Mouse (Mus musculus) neural tube, embryonic 12.5 days (tissue): ENCODE data around the gene Mpv17. TPM values are rescaled to one million over a fixed set of nuclear protein-coding genes. Genes with fewer than 3 reads are reported as not detected.
A peak's percentile ranks its signal among the peaks of the same experiment; 100 is the strongest.

ENCODE experiments used
- ATAC-seq: fragments of 200-750 bp; cut with Nextera tagmentation; 2 replicates; pipeline ENCODE4 v1.8.0; 2017; ENCODE audit warnings: low read depth, mild to moderate bottlenecking, moderate TSS enrichment, moderate library complexity; ENCODE audit not compliant: low FRiP score
- H3K27ac ChIP-seq: fragments of 300-500 bp; sonication (generic); 2 replicates; pipeline ENCODE4 v1.5.1; 2016
- H3K27me3 ChIP-seq: fragments of 300-500 bp; sonication (generic); replicated peaks from 2 replicates; pipeline ENCODE4 v1.6.1; 2016; ENCODE audit warnings: mild to moderate bottlenecking
- H3K36me3 ChIP-seq: fragments of 300-500 bp; sonication (generic); 2 replicates; pipeline ENCODE4 v1.6.1; 2016; ENCODE audit warnings: mild to moderate bottlenecking
- H3K4me1 ChIP-seq: fragments of 300-500 bp; sonication (generic); 2 replicates; pipeline ENCODE4 v1.6.1; 2016
- H3K4me2 ChIP-seq: fragments of 300-500 bp; sonication (generic); replicated peaks from 2 replicates; pipeline ENCODE4 v1.6.1; 2016; ENCODE audit warnings: mild to moderate bottlenecking
- H3K4me3 ChIP-seq: fragments of 300-500 bp; sonication (generic); 2 replicates; pipeline ENCODE4 v1.5.1; 2016
- H3K9ac ChIP-seq: fragments of 300-500 bp; sonication (generic); 2 replicates; pipeline ENCODE4 v1.6.1; 2016; ENCODE audit warnings: mild to moderate bottlenecking
- H3K9me3 ChIP-seq: fragments of 300-500 bp; sonication (generic); 2 replicates; pipeline ENCODE4 v1.6.1; 2016; ENCODE audit warnings: mild to moderate bottlenecking
- WGBS: fragments of 180-500 bp; shearing (Covaris S2); methylation state at CpG from one replicate; pipeline ENCODE4 v1.1.7; 2016; 5-methylcytosine and 5-hydroxymethylcytosine counted together
- polyA plus RNA-seq: library from polyadenylated mRNA; unstranded; fragments of >200 nt; fragmentation: Nextera tagmentation; extraction: Ambion mirVana; gene quantifications from 2 replicates; pipeline ENCODE4 v1.2.1, GENCODE M21; 2016

Gene Mpv17
- polyA plus RNA-seq, 1 experiment from 2014 or later: 50.3 TPM

DNA sequence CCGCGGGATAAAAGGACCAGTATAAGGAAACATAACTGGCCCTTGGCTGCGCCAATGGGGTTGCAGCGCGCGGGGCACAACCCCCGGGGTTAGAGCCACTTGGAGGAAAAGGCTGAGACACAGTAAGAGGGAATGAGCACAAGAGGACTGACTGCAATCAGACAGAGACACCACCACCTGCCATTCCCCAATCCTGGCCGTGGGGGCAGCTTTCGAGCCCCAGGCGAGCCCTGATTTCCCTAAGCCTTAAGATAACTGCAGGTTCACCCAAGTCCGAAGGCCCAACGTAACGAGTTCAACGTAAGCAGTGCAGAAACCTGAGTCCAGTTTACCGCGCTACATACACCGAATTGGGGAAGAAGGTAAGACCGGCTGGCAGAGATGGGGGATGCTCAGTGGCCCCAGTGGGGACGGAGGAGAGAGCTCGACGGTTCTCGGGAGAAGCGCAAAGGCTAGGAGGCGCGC is 25.3 kb upstream of the Mpv17 start:
- WGBS: under 1% methylated on average over 25 of the region's 25 CpGs
- ATAC-seq: peak; percentile 14; the same call in 1 of the 2 replicates

DNA sequence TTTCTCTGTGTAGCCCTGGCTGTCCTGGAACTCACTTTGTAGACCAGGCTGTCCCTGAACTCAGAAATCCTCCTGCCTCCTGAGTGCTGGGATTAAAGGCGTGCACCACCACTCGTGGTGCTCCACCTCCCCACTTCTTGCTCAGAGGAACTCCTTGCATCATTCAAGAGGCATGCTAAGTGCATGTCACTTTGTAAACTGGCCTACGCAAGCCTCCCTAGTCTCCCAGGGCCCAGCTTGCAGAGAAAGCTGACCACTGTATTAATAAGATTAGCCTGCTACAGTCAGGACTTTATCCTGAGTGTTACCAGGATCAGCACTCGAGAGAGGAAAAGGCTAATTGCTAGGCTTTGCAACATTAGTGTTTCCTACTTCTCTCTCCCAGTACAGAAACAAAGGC is 14.6 kb upstream of the Mpv17 start:
- no peak overlapping the region for H3K4me2 ChIP-seq
- ATAC-seq: no peak
- H3K27me3 ChIP-seq: no peaks in the 10 kb centered on the region
- H3K36me3 ChIP-seq: peaks cover 91% of the 10 kb centered on the region
- H3K4me1 ChIP-seq: no peaks in the 10 kb centered on the region
- H3K27ac ChIP-seq: no peak overlapping the region
- no peak overlapping the region for H3K9ac ChIP-seq
- no peaks in the 10 kb centered on the region for H3K9me3 ChIP-seq
- 92% methylated on average over 4 of the region's 4 CpGs for WGBS
- no peak overlapping the region for H3K4me3 ChIP-seq

More for the DNA sequence above, 25.3 kb upstream of the Mpv17 start:
- peaks cover 5% of the 10 kb centered on the region for H3K36me3 ChIP-seq
- peak overlapping the region; percentile 75; the same call in 1 of the 2 replicates for H3K27ac ChIP-seq
- peak overlapping the region; percentile 78 for H3K9ac ChIP-seq
- H3K27me3 ChIP-seq: no peaks in the 10 kb centered on the region
- H3K4me1 ChIP-seq: peaks cover 6% of the 10 kb centered on the region; the same call in 1 of the 2 replicates
- H3K4me2 ChIP-seq: peak overlapping the region; percentile 93
- peak overlapping the region; percentile 73 for H3K4me3 ChIP-seq
- H3K9me3 ChIP-seq: no peaks in the 10 kb centered on the region

DNA sequence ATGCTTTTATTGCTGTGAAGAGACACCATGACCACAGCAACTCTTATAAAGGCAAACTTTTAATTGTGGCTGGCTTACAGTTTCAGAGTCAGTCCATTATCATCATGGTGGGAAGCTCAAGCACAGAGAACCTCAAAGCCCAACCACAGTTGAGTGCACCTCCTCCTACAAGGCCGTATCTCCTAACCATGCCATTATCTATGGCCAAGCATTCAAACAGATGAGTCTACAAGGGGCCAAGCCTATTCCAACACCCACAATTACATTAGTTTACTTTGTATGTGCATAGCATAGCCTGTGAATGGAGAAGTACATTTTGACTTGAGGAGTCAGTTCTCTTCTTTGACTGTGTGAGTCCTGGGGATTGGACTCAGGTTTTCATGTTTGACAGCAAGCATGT is 10.8 kb upstream of the Mpv17 start:
- no peak overlapping the region for H3K27ac ChIP-seq
- no peak overlapping the region for H3K4me3 ChIP-seq
- no peaks in the 10 kb centered on the region for H3K27me3 ChIP-seq
- H3K36me3 ChIP-seq: peaks cover 85% of the 10 kb centered on the region
- 91% methylated on average over 1 of the region's 1 CpGs for WGBS
- no peaks in the 10 kb centered on the region for H3K9me3 ChIP-seq
- no peak overlapping the region for H3K4me2 ChIP-seq
- H3K4me1 ChIP-seq: no peaks in the 10 kb centered on the region
- no peak for ATAC-seq
- no peak overlapping the region for H3K9ac ChIP-seq

- Histone ChIP-seq H3K9me3 (no peaks in the 10 kb centered on the region), H3K4me1 (no peaks in the 10 kb centered on the region), H3K27ac (no peak overlapping the region), H3K4me2 (no peak overlapping the region), H3K9ac (no peak overlapping the region), H3K36me3 (peaks cover 87% of the 10 kb centered on the region), H3K4me3 (no peak overlapping the region), H3K27me3 (no peaks in the 10 kb centered on the region)
- no peak for ATAC-seq
Observed at GRCm38 (mm10) chr5:31162462-31162861, 8.4 kb upstream of the Mpv17 start.

- Histone ChIP-seq H3K36me3 (peaks cover 35% of the 10 kb centered on the region), H3K4me1 (peaks cover 13% of the 10 kb centered on the region), H3K9me3 (no peaks in the 10 kb centered on the region), H3K4me3 (peak overlapping the region; percentile 66), H3K4me2 (peak overlapping the region; percentile 80), H3K27me3 (no peaks in the 10 kb centered on the region), H3K9ac (peak overlapping the region; percentile 59), H3K27ac (no peak overlapping the region)
- WGBS: 43% methylated on average over 6 of the region's 6 CpGs
- ATAC-seq: peak; percentile 43
Observed at GRCm38 (mm10) chr5:31153516-31154151, 417 bp downstream of the Mpv17 start.

DNA sequence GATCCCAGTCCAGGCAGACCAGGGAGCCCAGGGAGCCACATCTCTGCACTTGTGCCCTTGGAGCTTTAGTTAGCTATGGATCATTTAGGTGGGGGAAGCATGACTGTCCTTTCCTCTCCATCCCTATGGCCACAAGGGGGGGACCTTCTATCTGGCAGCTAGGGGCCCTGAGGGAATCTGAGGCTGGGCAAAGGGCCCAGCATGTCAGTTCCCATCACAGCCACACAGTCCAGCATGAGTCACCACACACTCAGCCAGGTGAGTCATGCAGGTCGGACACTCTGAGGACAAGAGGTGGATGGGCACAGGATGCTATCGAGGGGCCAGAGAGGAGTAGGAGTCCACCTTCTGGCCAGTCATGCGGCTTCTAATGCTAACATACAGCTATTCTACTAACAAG is 2.3 kb downstream of the Mpv17 start:
- Histone ChIP-seq H3K9me3 (no peaks in the 10 kb centered on the region), H3K27me3 (no peaks in the 10 kb centered on the region), H3K4me3 (no peak overlapping the region), H3K36me3 (peaks cover 16% of the 10 kb centered on the region; the same call in 1 of the 2 replicates), H3K4me1 (peaks cover 13% of the 10 kb centered on the region), H3K4me2 (no peak overlapping the region), H3K27ac (no peak overlapping the region), H3K9ac (no peak overlapping the region)
- ATAC-seq: no peak
- WGBS: 96% methylated on average over 3 of the region's 3 CpGs

DNA sequence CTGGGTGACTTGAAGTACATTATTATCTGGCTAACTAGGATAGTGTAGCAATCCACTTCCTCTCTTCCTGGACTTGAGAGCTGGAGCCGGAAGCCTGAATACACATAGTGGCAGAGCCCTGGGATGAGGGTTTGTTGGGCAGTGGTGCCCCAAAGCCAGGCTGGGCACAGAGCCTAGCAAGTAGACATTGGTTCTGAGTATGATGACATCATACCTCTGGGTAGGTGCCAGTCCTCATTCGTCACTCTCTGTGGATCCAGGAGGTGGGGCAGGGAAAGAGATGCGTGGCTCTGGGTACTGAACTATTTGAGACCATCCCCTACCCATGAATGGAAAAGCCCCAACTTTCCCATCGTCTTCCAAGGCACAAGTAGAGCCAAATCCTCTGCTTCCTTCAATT is 4.3 kb downstream of the Mpv17 start:
- Histone ChIP-seq H3K4me1 (peaks cover 12% of the 10 kb centered on the region), H3K4me3 (no peak overlapping the region), H3K9me3 (no peaks in the 10 kb centered on the region), H3K27me3 (no peaks in the 10 kb centered on the region), H3K27ac (no peak overlapping the region), H3K4me2 (no peak overlapping the region), H3K36me3 (peaks cover 18% of the 10 kb centered on the region), H3K9ac (no peak overlapping the region)
- 84% methylated on average over 4 of the region's 4 CpGs for WGBS
- ATAC-seq: no peak

DNA sequence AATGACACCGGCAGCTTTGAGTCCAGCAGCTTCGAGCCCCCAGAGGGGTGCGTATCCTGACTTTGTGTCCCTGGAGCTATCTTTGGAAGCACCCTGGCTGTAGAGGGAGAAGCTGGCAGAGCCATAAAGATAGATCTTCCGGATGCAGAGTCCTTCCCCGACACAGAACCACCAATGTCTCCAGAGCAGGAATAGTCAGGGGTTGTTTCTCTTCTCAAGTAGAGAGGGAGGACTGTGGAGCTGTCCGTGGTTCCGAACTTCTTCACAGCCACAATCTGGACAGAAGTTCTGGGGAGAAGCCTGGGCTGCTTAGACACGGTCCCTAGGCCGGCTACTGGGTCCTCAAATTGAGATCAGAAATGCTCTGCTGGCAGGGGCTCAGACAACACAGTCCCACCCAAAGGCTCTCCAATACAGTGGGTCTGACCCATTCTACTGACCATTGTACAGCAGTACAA is 15.1 kb downstream of the Mpv17 start:
- Histone ChIP-seq H3K9ac (no peak overlapping the region), H3K9me3 (no peaks in the 10 kb centered on the region), H3K4me2 (peak overlapping the region; percentile 57; the same call in 1 of the 2 replicates), H3K4me1 (peaks cover 24% of the 10 kb centered on the region), H3K27me3 (peaks cover 59% of the 10 kb centered on the region), H3K4me3 (peak overlapping the region; percentile 10; the same call in 1 of the 2 replicates), H3K36me3 (peaks cover 15% of the 10 kb centered on the region), H3K27ac (no peak overlapping the region)
- no peak for ATAC-seq
- WGBS: 17% methylated on average over 9 of the region's 9 CpGs

DNA sequence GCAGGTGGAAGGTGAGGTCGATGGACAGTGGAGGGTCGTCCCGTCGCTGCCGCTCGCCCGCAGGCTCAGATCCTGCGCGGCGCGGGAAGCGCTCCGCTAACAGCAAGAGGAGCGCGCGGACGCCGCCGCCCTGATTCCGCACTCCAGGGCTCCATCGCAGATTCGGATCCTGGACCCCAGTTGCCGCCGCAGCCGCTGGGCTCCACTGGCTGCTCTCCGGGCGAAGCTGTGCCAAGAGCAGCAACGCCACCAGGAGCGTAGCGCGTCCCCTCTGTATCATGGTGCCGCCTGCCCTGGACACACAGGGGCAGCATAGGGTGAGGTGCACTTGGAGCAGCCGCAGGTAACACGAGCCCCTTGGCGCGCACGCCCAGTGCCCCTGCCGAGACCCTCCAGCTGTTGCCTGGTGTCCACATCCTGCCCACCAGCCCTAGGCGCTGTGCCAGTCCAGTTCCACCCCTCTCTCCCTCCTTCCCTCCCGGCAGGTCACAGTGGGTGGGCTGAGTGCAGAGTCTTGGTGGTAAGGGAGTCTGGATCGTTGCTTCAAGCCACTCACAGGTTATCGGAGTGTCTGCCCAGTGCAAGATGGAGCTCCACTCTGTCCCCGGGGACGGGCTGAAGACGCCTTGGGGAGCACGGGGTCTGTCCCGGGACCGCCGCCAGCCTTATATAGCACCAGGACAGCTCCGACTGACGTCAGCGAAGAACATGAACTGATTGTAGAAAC is 15.6 kb downstream of the Mpv17 start, which contains the start of gene Ucn:
Ucn (minus strand) TSS at position 589 of the 727 bp plus-strand sequence.
- ATAC-seq: no peak
- H3K4me2 ChIP-seq: peak within 1 kb of the TSS; percentile 57
- H3K27me3 ChIP-seq: peaks cover 62% of the 10 kb centered on the region
- no peak within 1 kb of the TSS for H3K9ac ChIP-seq
- no peak within 1 kb of the TSS for H3K27ac ChIP-seq
- H3K9me3 ChIP-seq: no peaks in the 10 kb centered on the region
- peaks cover 24% of the 10 kb centered on the region for H3K4me1 ChIP-seq
- under 1% methylated on average over 52 of the region's 52 CpGs for WGBS
- peaks cover 11% of the 10 kb centered on the region; the same call in 1 of the 2 replicates for H3K36me3 ChIP-seq
- H3K4me3 ChIP-seq: peak within 1 kb of the TSS; percentile 10; the same call in 1 of the 2 replicates

GRCm38 (mm10) chr5:31137658-31138057 is 16.4 kb downstream of the Mpv17 start:
- no peak for ATAC-seq
- peaks cover 24% of the 10 kb centered on the region for H3K4me1 ChIP-seq
- H3K36me3 ChIP-seq: peaks cover 8% of the 10 kb centered on the region; the same call in 1 of the 2 replicates
- H3K4me2 ChIP-seq: peak overlapping the region; percentile 57
- no peak overlapping the region for H3K4me3 ChIP-seq
- no peak overlapping the region for H3K27ac ChIP-seq
- WGBS: under 1% methylated on average over 13 of the region's 13 CpGs
- H3K27me3 ChIP-seq: peaks cover 62% of the 10 kb centered on the region
- no peak overlapping the region for H3K9ac ChIP-seq
- H3K9me3 ChIP-seq: no peaks in the 10 kb centered on the region

DNA sequence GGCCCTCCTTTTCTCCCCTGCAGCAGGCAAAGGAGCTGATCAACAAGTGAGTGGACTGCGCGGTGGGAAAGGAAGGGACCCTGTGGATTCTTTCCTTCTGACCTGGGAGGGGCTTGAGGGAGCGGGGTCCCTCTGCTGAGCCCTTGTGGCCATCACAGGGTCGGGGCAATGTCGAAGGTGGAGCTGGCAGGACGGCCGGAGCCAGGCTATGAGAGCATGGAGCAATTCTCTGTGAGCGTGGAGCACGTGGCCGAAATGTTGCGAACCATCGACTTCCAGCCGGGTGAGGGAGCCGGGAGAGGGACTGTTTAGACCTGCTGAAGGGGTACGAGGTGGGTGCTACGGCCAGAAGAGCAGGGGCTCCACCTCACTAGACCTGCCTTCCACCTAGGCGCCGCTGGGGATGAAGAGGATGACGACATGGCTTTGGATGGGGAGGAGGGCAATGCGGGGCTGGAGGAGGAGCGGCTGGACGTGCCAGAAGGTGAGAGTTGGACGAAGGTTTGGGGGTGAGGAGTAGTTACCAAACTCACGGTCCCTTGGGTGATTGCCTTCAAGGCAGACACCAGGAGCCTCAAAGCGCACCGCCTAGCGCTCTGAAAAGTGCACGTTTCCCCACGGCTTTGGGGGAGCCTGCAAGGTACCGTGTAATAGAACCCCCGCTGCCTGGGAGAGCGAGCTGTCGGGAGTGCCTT is 17.2 kb downstream of the Mpv17 start:
- no peak for ATAC-seq
- peaks cover 7% of the 10 kb centered on the region; the same call in 1 of the 2 replicates for H3K36me3 ChIP-seq
- peaks cover 24% of the 10 kb centered on the region for H3K4me1 ChIP-seq
- H3K27ac ChIP-seq: no peak overlapping the region
- H3K4me3 ChIP-seq: no peak overlapping the region
- no peaks in the 10 kb centered on the region for H3K9me3 ChIP-seq
- peak overlapping the region; percentile 57 for H3K4me2 ChIP-seq
- H3K27me3 ChIP-seq: peaks cover 62% of the 10 kb centered on the region
- H3K9ac ChIP-seq: no peak overlapping the region
- under 1% methylated on average over 33 of the region's 33 CpGs for WGBS

- Histone ChIP-seq H3K4me3 (no peak overlapping the region), H3K9ac (no peak overlapping the region), H3K27ac (no peak overlapping the region), H3K4me2 (no peak overlapping the region), H3K9me3 (no peaks in the 10 kb centered on the region), H3K4me1 (no peaks in the 10 kb centered on the region), H3K27me3 (0 out of 2 replicates have a peak, but pooled peaks cover 2% of the 10 kb centered on the region), H3K36me3 (no peaks in the 10 kb centered on the region)
- 41% methylated on average over 5 of the region's 5 CpGs for WGBS
- no peak for ATAC-seq
Observed at GRCm38 (mm10) chr5:31126050-31126449, 28.0 kb downstream of the Mpv17 start.
